Mouse (Mus musculus) liver, embryonic 16.5 days (tissue): ENCODE measurements around the gene Gad2. TPM values are rescaled to one million over a fixed set of nuclear protein-coding genes. Genes with fewer than 3 reads are reported as not detected.
"Not testable (repeated sequence)": the region's sequence is repeated elsewhere in the genome, so short reads cannot be mapped to it uniquely, and the experiment has no call there.

ENCODE experiments used
- ATAC-seq: fragments of 200-750 bp; cut with Nextera tagmentation; 2 replicates; pipeline ENCODE4 v1.8.0; 2017; ENCODE audit warnings: low read depth, mild to moderate bottlenecking, moderate number of reproducible peaks, moderate library complexity
- H3K27ac ChIP-seq: fragments of 300-500 bp; sonication (generic); 2 replicates; pipeline ENCODE4 v1.5.1; 2014; ENCODE audit warnings: mild to moderate bottlenecking, low read length
- H3K27me3 ChIP-seq: fragments of 300-500 bp; sonication (generic); 2 replicates; pipeline ENCODE4 v1.6.1; 2014; ENCODE audit warnings: low read depth, low read length, mixed read lengths; ENCODE audit not compliant: control insufficient read depth, insufficient read depth
- H3K36me3 ChIP-seq: fragments of 300-500 bp; sonication (generic); 2 replicates; pipeline ENCODE4 v1.6.1; 2014; ENCODE audit warnings: mild to moderate bottlenecking; ENCODE audit not compliant: control insufficient read depth, insufficient read depth
- H3K4me1 ChIP-seq: fragments of 300-500 bp; sonication (generic); 2 replicates; pipeline ENCODE4 v1.6.1; 2014; ENCODE audit warnings: low read depth, low read length, mixed read lengths; ENCODE audit not compliant: control insufficient read depth
- H3K4me2 ChIP-seq: fragments of 300-500 bp; sonication (generic); 2 replicates; pipeline ENCODE4 v1.6.1; 2014; ENCODE audit warnings: low read depth, low read length, mixed read lengths
- H3K4me3 ChIP-seq: fragments of 300-500 bp; sonication (generic); 2 replicates; pipeline ENCODE4 v1.5.1; 2014; ENCODE audit warnings: low read depth, mild to moderate bottlenecking, low read length
- H3K9ac ChIP-seq: fragments of 300-500 bp; sonication (generic); 2 replicates; pipeline ENCODE4 v1.6.1; 2014; ENCODE audit warnings: low read depth, low read length
- H3K9me3 ChIP-seq: fragments of 300-500 bp; sonication (generic); replicated peaks from 2 replicates; pipeline ENCODE4 v1.6.1; 2016; ENCODE audit warnings: low read length; ENCODE audit not compliant: control insufficient read depth
- WGBS: fragments of 180-500 bp; shearing (Covaris S2); extraction: QIAGEN DNeasy Blood & Tissue Kit; methylation state at CpG from one replicate; pipeline ENCODE4 v1.1.7; 2014; ENCODE audit not compliant: insufficient replicate concordance; 5-methylcytosine and 5-hydroxymethylcytosine counted together
- polyA plus RNA-seq: library from polyadenylated mRNA; unstranded; fragments of >200 nt; fragmentation: Nextera tagmentation; extraction: Ambion mirVana; gene quantifications from 2 replicates; pipeline ENCODE4 v1.2.1, GENCODE M21; 2015

The Gad2 gene
- polyA plus RNA-seq: not detected in 2 replicates

DNA sequence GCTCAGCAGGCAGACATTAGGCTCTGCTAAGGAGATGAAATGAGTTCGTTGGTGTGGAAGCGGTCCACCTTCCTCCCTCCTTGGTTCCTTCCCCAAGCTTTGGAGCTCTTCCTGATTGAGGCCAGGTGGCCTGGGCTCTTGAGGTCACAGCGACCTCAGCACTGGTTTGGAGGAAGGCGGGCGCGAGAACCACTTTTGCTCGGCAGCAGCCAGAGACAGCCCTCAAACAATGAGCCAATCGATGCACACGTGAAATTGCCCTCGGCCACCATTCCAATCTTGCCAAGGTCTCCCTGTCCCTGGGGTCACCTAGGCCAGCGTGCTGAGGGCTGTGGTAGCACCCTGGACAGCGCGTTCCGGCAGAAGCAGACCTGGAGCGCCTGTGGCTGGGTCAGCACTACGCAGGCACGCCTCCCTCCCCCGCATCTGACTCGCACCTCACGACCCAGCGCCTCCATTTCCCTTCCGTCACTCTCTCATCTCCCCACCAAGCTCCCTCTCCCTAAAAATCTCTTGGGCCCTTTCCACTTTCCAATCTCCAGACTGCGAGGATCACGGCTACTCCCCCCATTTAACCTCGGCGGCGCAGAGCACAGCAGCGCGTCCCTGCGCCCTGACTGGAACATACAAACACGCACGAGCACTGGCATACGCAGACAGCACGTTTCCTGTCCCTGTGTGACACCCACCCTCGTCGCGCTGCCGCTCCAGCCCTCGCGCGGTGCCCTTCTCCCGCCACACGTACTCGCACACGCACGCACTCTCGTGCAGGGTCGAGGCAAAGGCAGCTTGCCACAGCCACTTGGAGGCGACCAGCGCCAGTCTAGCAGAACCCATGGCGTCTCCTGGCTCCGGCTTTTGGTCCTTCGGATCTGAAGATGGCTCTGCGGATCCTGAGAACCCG is at the start of gene Gad2:
TSS of gene Gad2 (plus strand) at position 378 of the 904 bp plus-strand sequence.
- under 1% methylated on average over 55 of the region's 55 CpGs for WGBS
- H3K9ac ChIP-seq: no peak within 1 kb of the TSS
- H3K36me3 ChIP-seq: no peaks in the 10 kb centered on the region
- peak; percentile 21; the same call in 1 of the 2 replicates for ATAC-seq
- no peak within 1 kb of the TSS for H3K4me2 ChIP-seq
- no peaks in the 10 kb centered on the region for H3K9me3 ChIP-seq
- no peaks in the 10 kb centered on the region for H3K4me1 ChIP-seq
- no peak within 1 kb of the TSS for H3K27ac ChIP-seq
- H3K4me3 ChIP-seq: no peak within 1 kb of the TSS; the same call in 1 of the 2 replicates
- peaks cover 83% of the 10 kb centered on the region for H3K27me3 ChIP-seq

GRCm38 (mm10) chr2:22587469-22588169 is 34.4 kb upstream of the Gad2 start:
- H3K27ac ChIP-seq, H3K27me3 ChIP-seq, H3K36me3 ChIP-seq, H3K4me3 ChIP-seq, H3K9me3 ChIP-seq, H3K9ac ChIP-seq, H3K4me1 ChIP-seq, H3K4me2 ChIP-seq: not testable (repeated sequence)
- 68% methylated on average over 13 of the region's 14 CpGs for WGBS
- peak; percentile 64 for ATAC-seq

GRCm38 (mm10) chr2:22588170-22588541 is 33.8 kb upstream of the Gad2 start:
- not testable (repeated sequence) for H3K4me2 ChIP-seq, H3K27ac ChIP-seq, H3K27me3 ChIP-seq, H3K36me3 ChIP-seq, H3K9me3 ChIP-seq, H3K4me3 ChIP-seq, H3K9ac ChIP-seq, H3K4me1 ChIP-seq
- 62% methylated on average over 5 of the region's 5 CpGs for WGBS
- ATAC-seq: peak; percentile 27

GRCm38 (mm10) chr2:22588673-22589381 is 33.2 kb upstream of the Gad2 start:
- H3K36me3 ChIP-seq, H3K9ac ChIP-seq, H3K4me3 ChIP-seq, H3K4me2 ChIP-seq, H3K27ac ChIP-seq, H3K9me3 ChIP-seq, H3K4me1 ChIP-seq, H3K27me3 ChIP-seq: not testable (repeated sequence)
- 57% methylated on average over 12 of the region's 12 CpGs for WGBS
- ATAC-seq: peak; percentile 78

DNA sequence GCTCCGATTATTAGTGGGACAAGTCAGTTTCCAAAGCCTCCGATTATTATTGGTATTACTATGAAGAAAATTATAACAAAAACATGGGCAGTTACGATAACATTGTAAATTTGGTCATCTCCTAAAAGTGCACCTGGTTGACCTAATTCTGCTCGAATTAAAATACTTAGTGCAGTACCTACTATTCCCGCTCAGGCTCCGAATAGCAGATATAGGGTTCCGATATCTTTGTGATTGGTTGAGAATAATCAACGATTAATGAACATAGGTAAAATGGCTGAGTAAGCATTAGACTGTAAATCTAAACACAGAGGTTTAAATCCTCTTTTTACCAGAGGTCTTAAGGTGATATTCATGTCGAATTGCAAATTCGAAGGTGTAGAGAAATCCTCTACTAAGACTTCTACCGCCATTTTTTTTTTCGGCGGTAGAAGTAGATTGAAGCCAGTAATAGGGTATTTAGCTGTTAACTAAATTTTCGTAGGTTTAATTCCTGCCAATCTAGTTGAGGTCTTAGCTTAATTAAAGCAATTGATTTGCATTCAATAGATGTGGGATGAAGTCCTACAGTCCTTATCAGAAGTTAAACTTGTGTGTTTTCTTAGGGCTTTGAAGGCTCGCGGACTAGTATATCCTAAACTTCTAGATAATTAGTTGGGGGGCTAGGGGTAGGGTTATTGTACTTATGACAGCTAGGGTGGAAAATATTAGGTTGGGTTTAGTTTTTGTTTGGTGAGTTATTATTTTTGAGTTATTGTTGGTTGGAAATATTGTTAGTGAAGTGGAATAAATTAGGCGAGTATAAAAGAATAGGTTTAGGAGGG is 32.4 kb upstream of the Gad2 start:
- WGBS: 73% methylated on average over 16 of the region's 17 CpGs
- not testable (repeated sequence) for H3K36me3 ChIP-seq, H3K27ac ChIP-seq, H3K4me1 ChIP-seq, H3K4me2 ChIP-seq, H3K27me3 ChIP-seq, H3K4me3 ChIP-seq, H3K9ac ChIP-seq, H3K9me3 ChIP-seq
- ATAC-seq: peak; percentile 74

- Histone ChIP-seq H3K4me1 (no peaks in the 10 kb centered on the region), H3K36me3 (no peaks in the 10 kb centered on the region), H3K9me3 (no peaks in the 10 kb centered on the region), H3K4me3 (no peak overlapping the region), H3K27me3 (no peaks in the 10 kb centered on the region), H3K4me2 (no peak overlapping the region), H3K27ac (no peak overlapping the region), H3K9ac (no peak overlapping the region)
- no peak for ATAC-seq
Observed at GRCm38 (mm10) chr2:22590206-22590490, 31.9 kb upstream of the Gad2 start.

DNA sequence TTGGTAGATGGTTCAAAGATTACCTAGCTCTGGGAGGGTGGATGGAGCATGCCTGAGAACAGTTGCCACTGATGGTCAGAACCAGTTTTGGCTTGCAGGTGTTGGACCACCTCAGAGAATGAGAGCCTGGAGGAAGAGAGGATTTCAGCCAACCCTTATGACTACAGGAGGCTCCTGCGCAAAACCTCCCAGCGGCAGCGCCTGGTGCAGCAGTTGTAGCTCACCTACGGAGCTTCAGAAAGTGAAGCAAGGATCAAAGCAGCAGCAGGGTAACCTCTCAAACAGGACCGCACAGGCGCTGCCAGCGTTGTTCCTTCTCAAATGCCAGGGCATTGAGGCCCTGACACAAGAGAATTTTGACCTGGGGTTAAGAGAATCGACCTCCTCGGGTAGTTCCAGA is 4.1 kb upstream of the Gad2 start:
- H3K27ac ChIP-seq: no peak overlapping the region
- no peaks in the 10 kb centered on the region for H3K9me3 ChIP-seq
- peaks cover 50% of the 10 kb centered on the region for H3K27me3 ChIP-seq
- WGBS: 5% methylated on average over 9 of the region's 9 CpGs
- no peaks in the 10 kb centered on the region for H3K4me1 ChIP-seq
- ATAC-seq: no peak
- no peaks in the 10 kb centered on the region for H3K36me3 ChIP-seq
- no peak overlapping the region for H3K4me2 ChIP-seq
- H3K9ac ChIP-seq: no peak overlapping the region
- no peak overlapping the region for H3K4me3 ChIP-seq

DNA sequence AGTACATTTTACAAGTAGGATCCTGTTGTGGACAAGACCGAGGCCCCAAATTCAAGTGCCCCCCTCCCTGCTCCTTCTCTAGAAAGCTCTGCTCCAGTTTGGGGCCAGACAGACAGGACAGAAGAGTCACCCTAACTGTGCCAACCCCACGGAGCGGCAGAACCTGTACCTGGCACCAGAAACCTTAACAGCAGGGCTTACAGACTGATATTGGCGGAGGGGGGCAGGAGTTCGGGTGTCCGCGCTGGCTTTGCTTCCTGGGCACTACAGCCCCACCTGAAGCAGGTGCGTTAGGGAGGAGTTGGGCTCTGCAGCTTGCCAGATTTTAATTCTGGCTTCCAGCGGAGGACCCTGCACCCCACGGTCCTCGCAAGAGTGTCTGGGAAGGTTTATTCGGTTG is 2.6 kb upstream of the Gad2 start:
- Histone ChIP-seq H3K4me3 (no peak overlapping the region), H3K4me1 (no peaks in the 10 kb centered on the region), H3K27me3 (peaks cover 65% of the 10 kb centered on the region), H3K36me3 (no peaks in the 10 kb centered on the region), H3K4me2 (no peak overlapping the region), H3K9ac (no peak overlapping the region), H3K27ac (no peak overlapping the region), H3K9me3 (no peaks in the 10 kb centered on the region)
- WGBS: 6% methylated on average over 12 of the region's 12 CpGs
- no peak for ATAC-seq
